Mouse (Mus musculus) kidney, adult 2 months (tissue): ENCODE data around the gene Tmeff1. TPM values are rescaled to one million over a fixed set of nuclear protein-coding genes. Genes with fewer than 3 reads are reported as not detected.

ENCODE experiments used
- DNase-seq: peaks from one replicate; pipeline ENCODE4 v3.0.0; 2021
- H3K27ac ChIP-seq: fragments of 200-500 bp; 2 replicates; pipeline ENCODE4 v1.5.1; 2012; ENCODE audit warnings: low read depth, low read length, control low read depth, inconsistent platforms; ENCODE audit not compliant: insufficient read depth
- H3K27me3 ChIP-seq: fragments of 200-500 bp; replicated peaks from 2 replicates; pipeline ENCODE4 v1.6.1; 2012; ENCODE audit warnings: mild to moderate bottlenecking, moderate library complexity, low read length, inconsistent platforms; ENCODE audit not compliant: control insufficient read depth, insufficient read depth
- H3K36me3 ChIP-seq: fragments of 200-500 bp; 2 replicates; pipeline ENCODE4 v1.6.1; 2012; ENCODE audit warnings: mild to moderate bottlenecking, moderate library complexity, low read length, inconsistent platforms; ENCODE audit not compliant: control insufficient read depth, insufficient read depth
- H3K4me1 ChIP-seq: fragments of 200-500 bp; 2 replicates; pipeline ENCODE4 v1.6.1; 2011; ENCODE audit warnings: low read length; ENCODE audit not compliant: control insufficient read depth, insufficient read depth
- H3K4me3 ChIP-seq: fragments of 200-500 bp; 2 replicates; pipeline ENCODE4 v1.5.1; 2011; ENCODE audit warnings: mild to moderate bottlenecking, low read depth, low read length, control low read depth; ENCODE audit not compliant: insufficient read depth
- CTCF ChIP-seq: fragments of 200-500 bp; conservative IDR thresholded peaks from 2 replicates; pipeline ENCODE4 v1.5.1; 2011; ENCODE audit warnings: low read depth, mild to moderate bottlenecking, control low read depth, low read length, moderate library complexity, mixed read lengths; ENCODE audit not compliant: insufficient read depth, insufficient read length
- POLR2A ChIP-seq: fragments of 200-500 bp; IDR thresholded peaks from one replicate; pipeline ENCODE4 v1.6.1; 2011; ENCODE audit warnings: low read depth, low read length, control low read depth
- WGBS: fragments of 180-500 bp; shearing (Covaris S2); methylation state at CpG from one replicate; pipeline ENCODE4 v1.1.7; 2018; 5-methylcytosine and 5-hydroxymethylcytosine counted together
- polyA plus RNA-seq: library from polyadenylated mRNA; depleted of rRNA; stranded (reverse); fragments of >200 nt; gene quantifications from 2 replicates; pipeline ENCODE4 v1.2.3, GENCODE M21; 2012

The Tmeff1 gene
- polyA plus RNA-seq, 1 experiment: 1.3 TPM

GRCm38 (mm10) chr4:48541526-48542250 is 43.3 kb upstream of the Tmeff1 start:
- H3K36me3 ChIP-seq: no peaks in the 10 kb centered on the region
- TF ChIP-seq POLR2A: no peak
- TF ChIP-seq CTCF: no peak
- 0 out of 2 replicates have a peak overlapping the region, but pooled peaks have one; percentile 29 for H3K27ac ChIP-seq
- peak overlapping the region; percentile 42 for H3K4me3 ChIP-seq
- 55% methylated on average over 15 of the region's 15 CpGs for WGBS
- no peak for DNase-seq
- H3K27me3 ChIP-seq: no peaks in the 10 kb centered on the region
- peaks cover 4% of the 10 kb centered on the region; the same call in 1 of the 2 replicates for H3K4me1 ChIP-seq

- no peak for DNase-seq
- H3K4me3 ChIP-seq: no peak overlapping the region
- no peaks in the 10 kb centered on the region for H3K36me3 ChIP-seq
- H3K27me3 ChIP-seq: no peaks in the 10 kb centered on the region
- H3K4me1 ChIP-seq: peaks cover 4% of the 10 kb centered on the region; the same call in 1 of the 2 replicates
- no peak for TF ChIP-seq POLR2A
- no peak overlapping the region for H3K27ac ChIP-seq
- 23% methylated on average over 5 of the region's 5 CpGs for WGBS
Observed at GRCm38 (mm10) chr4:48542351-48542750, 42.6 kb upstream of the Tmeff1 start.

GRCm38 (mm10) chr4:48543071-48543865 is 41.7 kb upstream of the Tmeff1 start:
- 48% methylated on average over 6 of the region's 6 CpGs for WGBS
- Histone ChIP-seq H3K4me1 (peaks cover 4% of the 10 kb centered on the region; the same call in 1 of the 2 replicates), H3K36me3 (no peaks in the 10 kb centered on the region), H3K27ac (peak overlapping the region; percentile 49; the same call in 1 of the 2 replicates), H3K4me3 (no peak overlapping the region), H3K27me3 (no peaks in the 10 kb centered on the region)
- TF ChIP-seq CTCF (no peak), POLR2A (no peak)
- DNase-seq: no peak

DNA sequence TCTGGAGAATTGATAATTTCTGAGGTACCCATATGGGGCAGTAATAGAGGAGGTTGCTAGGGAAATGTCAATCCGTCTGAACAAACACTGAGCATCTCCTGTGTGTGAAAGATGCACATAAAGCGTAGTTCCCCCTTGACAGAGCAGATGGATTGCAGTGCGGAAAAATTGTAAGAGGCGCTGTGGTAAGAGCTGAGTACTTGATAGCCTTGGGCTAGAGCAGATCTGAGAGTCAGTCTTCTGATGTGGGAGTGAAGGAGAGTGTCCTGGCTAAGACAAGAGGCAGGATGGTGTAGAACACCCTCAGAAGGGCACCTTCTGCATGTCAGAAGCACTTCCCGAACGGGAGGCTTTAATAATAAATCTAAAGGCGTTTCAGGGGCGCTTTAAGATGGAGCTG is 40.8 kb upstream of the Tmeff1 start:
- H3K4me3 ChIP-seq: no peak overlapping the region
- DNase-seq: no peak
- H3K4me1 ChIP-seq: peaks cover 4% of the 10 kb centered on the region; the same call in 1 of the 2 replicates
- no peaks in the 10 kb centered on the region for H3K36me3 ChIP-seq
- H3K27ac ChIP-seq: no peak overlapping the region
- WGBS: 90% methylated on average over 8 of the region's 8 CpGs
- H3K27me3 ChIP-seq: no peaks in the 10 kb centered on the region
- TF ChIP-seq CTCF: no peak
- no peak for TF ChIP-seq POLR2A

- no peaks in the 10 kb centered on the region for H3K36me3 ChIP-seq
- WGBS: 82% methylated on average over 12 of the region's 12 CpGs
- no peaks in the 10 kb centered on the region for H3K27me3 ChIP-seq
- TF ChIP-seq CTCF: no peak
- TF ChIP-seq POLR2A: no peak
- H3K4me1 ChIP-seq: peaks cover 4% of the 10 kb centered on the region; the same call in 1 of the 2 replicates
- no peak for DNase-seq
- H3K4me3 ChIP-seq: no peak overlapping the region
- H3K27ac ChIP-seq: no peak overlapping the region
Observed at GRCm38 (mm10) chr4:48545966-48546365, 39.0 kb upstream of the Tmeff1 start.

DNA sequence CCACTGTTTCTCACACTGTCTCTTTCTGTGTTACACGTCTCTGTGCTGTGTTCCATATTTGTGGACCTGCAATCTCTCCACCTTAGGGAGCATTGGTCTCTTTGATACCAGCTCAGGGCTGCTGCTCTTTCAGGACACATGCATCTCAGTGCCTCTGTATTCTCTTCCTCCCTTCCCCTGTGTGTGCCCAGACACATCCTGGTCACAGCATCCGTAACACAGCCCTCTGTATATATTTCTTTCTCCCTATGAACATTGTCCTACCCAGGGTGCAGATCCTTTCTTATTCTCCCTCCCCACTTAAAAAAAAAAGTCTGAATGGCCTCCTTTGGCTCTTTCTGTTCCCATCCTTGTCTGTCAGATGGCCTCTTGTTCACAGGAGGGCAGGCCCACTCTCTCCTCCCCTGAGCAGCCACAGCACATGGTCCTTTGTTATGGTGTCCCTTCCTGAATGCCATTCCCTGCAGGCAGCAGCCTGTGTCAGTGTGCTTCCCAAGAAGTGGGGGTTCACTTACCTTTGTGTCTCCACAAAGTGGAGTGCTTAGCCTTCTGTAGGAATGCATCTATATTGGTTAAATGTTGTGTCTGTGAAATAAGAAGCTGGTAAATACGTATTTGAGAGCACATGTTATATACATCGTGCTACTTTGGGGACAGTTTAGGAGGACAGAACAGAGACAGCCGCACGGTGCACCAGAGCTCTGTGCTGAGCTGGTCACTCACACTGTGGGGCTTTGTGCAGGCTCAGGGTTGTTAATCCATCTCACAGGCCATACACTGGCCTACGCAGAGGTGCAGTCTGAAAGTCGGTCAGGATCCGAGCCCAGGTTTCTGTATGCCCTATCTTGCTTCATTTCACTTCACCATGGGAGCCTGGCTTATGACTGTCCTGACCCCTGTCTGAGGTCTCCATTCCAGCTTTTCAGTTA is 38.1 kb upstream of the Tmeff1 start:
- peaks cover 4% of the 10 kb centered on the region; the same call in 1 of the 2 replicates for H3K4me1 ChIP-seq
- H3K4me3 ChIP-seq: no peak overlapping the region
- no peak for DNase-seq
- no peaks in the 10 kb centered on the region for H3K36me3 ChIP-seq
- no peak overlapping the region for H3K27ac ChIP-seq
- no peaks in the 10 kb centered on the region for H3K27me3 ChIP-seq
- WGBS: 86% methylated on average over 9 of the region's 9 CpGs
- TF ChIP-seq CTCF (no peak), POLR2A (no peak)
